Mouse (Mus musculus) lung, postnatal 0 days (tissue): ENCODE data around the gene Capn7.

Experiments
- CTCF ChIP-seq: IDR thresholded peaks from 2 replicates; pipeline ENCODE4 v1.5.1; 2016; ENCODE audit warnings: antibody characterized with exemption, mild to moderate bottlenecking
- EP300 ChIP-seq: IDR thresholded peaks from 2 replicates; pipeline ENCODE4 v1.6.1; 2016; ENCODE audit warnings: antibody characterized with exemption, mild to moderate bottlenecking, control low read depth

- peak; percentile 36 for TF ChIP-seq CTCF
- TF ChIP-seq EP300, result no peak
These were observed 11.6 kb upstream of the Capn7 start for GRCm38 (mm10) chr14:31324851-31325250.
